Mouse (Mus musculus) CH12.LX (cell line): Measurements from ENCODE around the gene Thap2. TPM values are rescaled to one million over a fixed set of nuclear protein-coding genes. Genes with fewer than 3 reads are reported as not detected.

Experiments used
- DNase-seq: peaks from one replicate; pipeline ENCODE4 v3.0.0-alpha.2; 2013; ENCODE audit errors: extremely low read depth
- H3K27ac ChIP-seq: 2 replicates; pipeline ENCODE4 v1.5.1; 2012; ENCODE audit warnings: low read depth, mild to moderate bottlenecking, control low read depth, moderate library complexity; ENCODE audit not compliant: insufficient read depth
- H3K27me3 ChIP-seq: replicated peaks from 2 replicates; pipeline ENCODE3; 2012; ENCODE audit warnings: inconsistent platforms
- H3K36me3 ChIP-seq, 2 experiments: replicated peaks in 1 of 2; 2 replicates each; pipeline versions ENCODE3 to v1.6.1; 2012; ENCODE audit warnings: inconsistent platforms in 1 of 2, low read length in 1 of 2, mild to moderate bottlenecking in 1 of 2, mixed read lengths in 1 of 2, moderate library complexity in 1 of 2; ENCODE audit not compliant: control insufficient read depth in 1 of 2, insufficient read depth in 1 of 2
- H3K4me1 ChIP-seq, 2 experiments: 2 replicates each; pipeline ENCODE4 v1.6.1; 2012; ENCODE audit warnings: inconsistent platforms in 1 of 2, moderate library complexity in 1 of 2; ENCODE audit not compliant: insufficient read depth in 2 of 2, control insufficient read depth in 1 of 2
- H3K4me2 ChIP-seq: 2 replicates; pipeline ENCODE4 v1.6.1; 2012; ENCODE audit warnings: low read depth, mild to moderate bottlenecking, control low read depth; ENCODE audit not compliant: poor library complexity, insufficient read depth, severe bottlenecking
- H3K4me3 ChIP-seq, 3 experiments: fragments of 150-350 bp in 1 of 3; sonication (generic) in 1 of 3; replicated peaks in 1 of 3; 2 replicates each; pipeline versions ENCODE3 to v1.5.1; 2011 to 2012; ENCODE audit warnings: low read depth in 2 of 3, low read length in 2 of 3, mild to moderate bottlenecking in 2 of 3, moderate library complexity in 2 of 3, control low read depth in 1 of 3, improper control_type of control experiment in 1 of 3, inconsistent platforms in 1 of 3, mixed read lengths in 1 of 3; ENCODE audit not compliant: poor library complexity in 1 of 3
- H3K79me2 ChIP-seq: replicated peaks from 2 replicates; pipeline ENCODE4 v1.6.1; 2012; ENCODE audit warnings: mild to moderate bottlenecking, moderate library complexity; ENCODE audit not compliant: control insufficient read depth, poor library complexity, insufficient read depth, severe bottlenecking; ENCODE audit errors: extremely low read depth
- H3K9ac ChIP-seq: 2 replicates; pipeline ENCODE4 v1.6.1; 2012; ENCODE audit warnings: low read depth, mild to moderate bottlenecking, control low read depth, moderate library complexity; ENCODE audit not compliant: insufficient read depth
- H3K9me3 ChIP-seq: replicated peaks from 2 replicates; pipeline ENCODE3; 2012; ENCODE audit warnings: low read length, inconsistent platforms, mixed read lengths
- BHLHE40 ChIP-seq: IDR thresholded peaks from 2 replicates; pipeline ENCODE4 v1.6.1; 2011; ENCODE audit warnings: mild to moderate bottlenecking, low read depth, low read length, improper control_type of control experiment
- CHD1 ChIP-seq: IDR thresholded peaks from 2 replicates; pipeline ENCODE4 v1.6.1; 2012; ENCODE audit warnings: low read depth, low read length, improper control_type of control experiment, inconsistent platforms
- CHD2 ChIP-seq: IDR thresholded peaks from 2 replicates; pipeline ENCODE4 v1.6.1; 2011; ENCODE audit warnings: low read length, improper control_type of control experiment
- CTCF ChIP-seq, 2 experiments: IDR thresholded peaks in 1 of 2; conservative IDR thresholded peaks in 1 of 2; 2 replicates each; pipeline ENCODE4 v1.5.1; 2011 to 2012; ENCODE audit warnings: low read depth in 2 of 2, low read length in 2 of 2, improper control_type of control experiment in 1 of 2, inconsistent platforms in 1 of 2, mild to moderate bottlenecking in 1 of 2, moderate library complexity in 1 of 2
- E2F4 ChIP-seq: IDR thresholded peaks from 2 replicates; pipeline ENCODE4 v1.6.1; 2011; ENCODE audit warnings: low read depth, low read length, improper control_type of control experiment; ENCODE audit not compliant: insufficient replicate concordance
- ELF1 ChIP-seq: IDR thresholded peaks from 2 replicates; pipeline ENCODE4 v1.6.1; 2014; ENCODE audit warnings: low read depth, mild to moderate bottlenecking, inconsistent platforms, low read length, improper control_type of control experiment
- EP300 ChIP-seq: IDR thresholded peaks from 2 replicates; pipeline ENCODE4 v1.6.1; 2011; ENCODE audit warnings: low read length, improper control_type of control experiment
- GABPA ChIP-seq: IDR thresholded peaks from 2 replicates; pipeline ENCODE4 v1.6.1; 2012; ENCODE audit warnings: low read depth, low read length, improper control_type of control experiment, inconsistent platforms; ENCODE audit not compliant: insufficient replicate concordance
- HCFC1 ChIP-seq: IDR thresholded peaks from 2 replicates; pipeline ENCODE4 v1.6.1; 2012; ENCODE audit warnings: low read depth, mild to moderate bottlenecking, inconsistent platforms, low read length, improper control_type of control experiment
- IRF4 ChIP-seq: IDR thresholded peaks from 2 replicates; pipeline ENCODE4 v1.6.1; 2014; ENCODE audit warnings: low read depth, mild to moderate bottlenecking, inconsistent platforms, low read length, improper control_type of control experiment
- JUN ChIP-seq: IDR thresholded peaks from 2 replicates; pipeline ENCODE4 v1.6.1; 2011; ENCODE audit warnings: low read depth, mild to moderate bottlenecking, low read length, improper control_type of control experiment, moderate library complexity; ENCODE audit not compliant: insufficient read depth
- JUND ChIP-seq: conservative IDR thresholded peaks from 2 replicates; pipeline ENCODE4 v1.6.1; 2011; ENCODE audit warnings: low read depth, low read length, improper control_type of control experiment
- KAT2A ChIP-seq: IDR thresholded peaks from 2 replicates; pipeline ENCODE4 v1.6.1; 2012; ENCODE audit warnings: low read length, improper control_type of control experiment, inconsistent platforms; ENCODE audit not compliant: insufficient replicate concordance
- MAFK ChIP-seq: IDR thresholded peaks from 2 replicates; pipeline ENCODE4 v1.6.1; 2011; ENCODE audit warnings: low read length, improper control_type of control experiment; ENCODE audit not compliant: insufficient replicate concordance
- MAX ChIP-seq: IDR thresholded peaks from 2 replicates; pipeline ENCODE4 v1.6.1; 2011; ENCODE audit warnings: low read length, improper control_type of control experiment
- MAZ ChIP-seq: IDR thresholded peaks from 2 replicates; pipeline ENCODE4 v1.6.1; 2012; ENCODE audit warnings: low read depth, mild to moderate bottlenecking, inconsistent platforms, low read length, improper control_type of control experiment, moderate library complexity
- MEF2A ChIP-seq: IDR thresholded peaks from 2 replicates; pipeline ENCODE4 v1.6.1; 2014; ENCODE audit warnings: low read depth, mild to moderate bottlenecking, inconsistent platforms, low read length, improper control_type of control experiment, borderline replicate concordance
- MXI1 ChIP-seq: IDR thresholded peaks from 2 replicates; pipeline ENCODE4 v1.6.1; 2011; ENCODE audit warnings: mild to moderate bottlenecking, low read depth, low read length, improper control_type of control experiment
- MYC ChIP-seq: IDR thresholded peaks from 2 replicates; pipeline ENCODE4 v1.6.1; 2011; ENCODE audit warnings: low read depth, mild to moderate bottlenecking, improper control_type of control experiment, low read length
- NELFE ChIP-seq: IDR thresholded peaks from 2 replicates; pipeline ENCODE4 v1.6.1; 2011; ENCODE audit warnings: low read depth, low read length, improper control_type of control experiment
- NRF1 ChIP-seq: IDR thresholded peaks from 2 replicates; pipeline ENCODE4 v1.6.1; 2014; ENCODE audit warnings: low read depth, mild to moderate bottlenecking, inconsistent platforms, low read length, improper control_type of control experiment, moderate library complexity
- PAX5 ChIP-seq: IDR thresholded peaks from 2 replicates; pipeline ENCODE4 v1.6.1; 2012; ENCODE audit warnings: low read length, inconsistent platforms, mixed read lengths
- POLR2A ChIP-seq: IDR thresholded peaks from 2 replicates; pipeline ENCODE4 v1.6.1; 2011; ENCODE audit warnings: low read depth, mild to moderate bottlenecking, improper control_type of control experiment, low read length
- POLR2AphosphoS2 ChIP-seq: IDR thresholded peaks from 2 replicates; pipeline ENCODE4 v1.6.1; 2011; ENCODE audit warnings: low read depth, low read length, improper control_type of control experiment
- RAD21 ChIP-seq: IDR thresholded peaks from 2 replicates; pipeline ENCODE4 v1.6.1; 2011; ENCODE audit warnings: low read depth, mild to moderate bottlenecking, low read length, improper control_type of control experiment, moderate library complexity
- RCOR1 ChIP-seq: conservative IDR thresholded peaks from 2 replicates; pipeline ENCODE4 v1.6.1; 2012; ENCODE audit warnings: low read depth, mild to moderate bottlenecking, inconsistent platforms, low read length, improper control_type of control experiment
- SIN3A ChIP-seq: IDR thresholded peaks from 2 replicates; pipeline ENCODE4 v1.6.1; 2012; ENCODE audit warnings: low read length, improper control_type of control experiment, inconsistent platforms
- SMC3 ChIP-seq: IDR thresholded peaks from 2 replicates; pipeline ENCODE4 v1.6.1; 2011; ENCODE audit warnings: low read depth, low read length, improper control_type of control experiment
- TBP ChIP-seq: conservative IDR thresholded peaks from 2 replicates; pipeline ENCODE4 v1.6.1; 2011; ENCODE audit warnings: low read depth, low read length, improper control_type of control experiment
- TCF12 ChIP-seq: IDR thresholded peaks from 2 replicates; pipeline ENCODE4 v1.6.1; 2014; ENCODE audit warnings: low read depth, mild to moderate bottlenecking, inconsistent platforms, low read length, improper control_type of control experiment
- UBTF ChIP-seq: IDR thresholded peaks from 2 replicates; pipeline ENCODE4 v1.6.1; 2012; ENCODE audit warnings: low read depth, mild to moderate bottlenecking, inconsistent platforms, low read length, improper control_type of control experiment, moderate library complexity
- USF1 ChIP-seq: IDR thresholded peaks from 2 replicates; pipeline ENCODE4 v1.6.1; 2014; ENCODE audit warnings: low read depth, mild to moderate bottlenecking, inconsistent platforms, low read length, improper control_type of control experiment
- USF2 ChIP-seq: conservative IDR thresholded peaks from 2 replicates; pipeline ENCODE4 v1.6.1; 2011; ENCODE audit warnings: low read depth, low read length, improper control_type of control experiment
- ZC3H11A ChIP-seq: IDR thresholded peaks from 2 replicates; pipeline ENCODE4 v1.6.1; 2012; ENCODE audit warnings: low read depth, mild to moderate bottlenecking, inconsistent platforms, low read length, improper control_type of control experiment
- ZKSCAN1 ChIP-seq: IDR thresholded peaks from 2 replicates; pipeline ENCODE4 v1.6.1; 2012; ENCODE audit warnings: low read depth, inconsistent platforms, low read length, improper control_type of control experiment, borderline replicate concordance
- ZMIZ1 ChIP-seq: IDR thresholded peaks from 2 replicates; pipeline ENCODE4 v1.6.1; 2012; ENCODE audit warnings: low read depth, mild to moderate bottlenecking, inconsistent platforms, low read length, improper control_type of control experiment
- ZNF384 ChIP-seq: IDR thresholded peaks from 2 replicates; pipeline ENCODE4 v1.6.1; 2012; ENCODE audit warnings: low read depth, low read length, improper control_type of control experiment, inconsistent platforms
- dilution Hi-C: fragments of 300-500 bp; cut with MboI; formaldehyde crosslinking; loops from 2 replicates; pipeline ENCODE4 v1.14.3; 2020; ENCODE audit warnings: low sequenced_read_pairs; ENCODE audit not compliant: extremely low pct_unique_long_range_greater_than_20kb, extremely low pct_ligation_motif_present
- in situ Hi-C: fragments of 300-500 bp; cut with MboI; formaldehyde crosslinking; loops from 3 replicates; pipeline ENCODE4 v1.14.3; 2019; ENCODE audit warnings: low sequenced_read_pairs, low pct_ligation_motif_present, low pct_unique_long_range_greater_than_20kb, mixed read lengths
- polyA plus RNA-seq: library from polyadenylated mRNA; unstranded; fragments of >175 nt; gene quantifications from 2 replicates; pipeline ENCODE4 v1.2.1, GENCODE M21; 2012; ENCODE audit warnings: low read depth; ENCODE audit not compliant: insufficient read length
- total RNA-seq, 2 experiments: library from RNA; depleted of rRNA; stranded (reverse); fragments of 300-350 nt in 1 of 2; fragments of >200 nt in 1 of 2; gene quantifications; 2 replicates each; pipeline ENCODE4 v1.2.3; 2012 to 2014

Thap2 gene
- total RNA-seq (2012; rRNA removed): 7.6 and 11.3 TPM in 2 replicates
- 6.9 and 7.9 TPM in 2 replicates for total RNA-seq (2014; rRNA removed)
- polyA plus RNA-seq: 4.3 and 4.8 TPM in 2 replicates

GRCm38 (mm10) chr10:115384221-115385017 is at the start of gene Thap2, which contains the start of gene Zfc3h1:
Thap2 (minus strand) TSS chr10:115384443.
Zfc3h1 (plus strand) TSS chr10:115384959.
- peaks cover 3 to 22% of the 10 kb centered on the region in 2 experiments for H3K36me3 ChIP-seq
- TF ChIP-seq MEF2A (peak; percentile 54; the same call in 1 of the 2 replicates), MXI1 (peak; percentile 77), MAZ (0 out of 2 replicates have a peak, but pooled peaks have one; percentile 60), CTCF (conservative IDR thresholded peaks at IDR 0.05 in 1 of 2, IDR thresholded peaks at IDR 0.05 in 1 of 2; ENCODE audit: low read depth in 2 of 2, low read length in 2 of 2) (peak in 1 of 2 experiments; percentile 64; a peak in 2 of 4 replicates), IRF4 (0 out of 2 replicates have a peak, but pooled peaks have one; percentile 6), JUN (no peak), RAD21 (no peak), USF1 (no peak), RCOR1 (no peak), MYC (no peak), PAX5 (no peak), SIN3A (peak; percentile 32; the same call in 1 of the 2 replicates), POLR2A (peak; percentile 82), MAX (peak; percentile 51), JUND (no peak), EP300 (peak; percentile 7; the same call in 1 of the 2 replicates), ZC3H11A (no peak), ZNF384 (no peak), SMC3 (no peak), KAT2A (peak; percentile 98), ZKSCAN1 (no peak), HCFC1 (peak; percentile 96), NELFE (peak; percentile 89), USF2 (no peak), ZMIZ1 (peak; percentile 56), MAFK (no peak), POLR2AphosphoS2 (peak; percentile 90; the same call in 1 of the 2 replicates), TCF12 (peak; percentile 83), NRF1 (peak; percentile 58), CHD1 (no peak), BHLHE40 (no peak; the same call in 1 of the 2 replicates), UBTF (peak; percentile 81; the same call in 1 of the 2 replicates), TBP (peak; percentile 61), CHD2 (peak; percentile 98), GABPA (peak; percentile 77; the same call in 1 of the 2 replicates), ELF1 (peak; percentile 97), E2F4 (no peak)

More at GRCm38 (mm10) chr10:115384221-115385017, at the start of gene Thap2, which contains the start of gene Zfc3h1:
- Histone ChIP-seq H3K27me3 (no peaks in the 10 kb centered on the region), H3K4me2 (peak within 1 kb of the TSS; percentile 99), H3K27ac (peak within 1 kb of the TSS; percentile 88), H3K4me3 (peak within 1 kb of the TSS; percentile 84 to 96 (median 85)), H3K9me3 (no peaks in the 10 kb centered on the region), H3K4me1 (peaks cover 3 to 29% of the 10 kb centered on the region in 2 experiments), H3K9ac (peak within 1 kb of the TSS; percentile 93), H3K79me2 (peaks cover 79% of the 10 kb centered on the region)
- in situ Hi-C loops: loop anchor here (5.0 kb wide), 1 partner anchor 52 kb away; no protein-coding TSS in a partner anchor
- DNase-seq: peak; percentile 98
- dilution Hi-C loops: no loop called here
